Mouse (Mus musculus): ENCODE results near the gene Prpf6. TPM values are rescaled to one million over a fixed set of nuclear protein-coding genes. Genes with fewer than 3 reads are reported as not detected.

Prpf6 gene
- polyA plus RNA-seq, 1 experiment from 2014 or later = 63.6 TPM

- Histone ChIP-seq H3K4me1 (peaks cover 20% of the 10 kb centered on the region), H3K27ac (replicated peaks) (no peak overlapping the region), H3K9ac (no peak overlapping the region), H3K4me2 (replicated peaks) (no peak overlapping the region), H3K27me3 (no peaks in the 10 kb centered on the region), H3K4me3 (replicated peaks) (no peak overlapping the region), H3K9me3 (replicated peaks) (no peaks in the 10 kb centered on the region), H3K36me3 (no peaks in the 10 kb centered on the region)
- WGBS = 80% methylated on average over 3 of the region's 3 CpGs
- ATAC-seq (ENCODE audit: insufficient number of reproducible peaks, low FRiP score, low TSS enrichment, low read depth) = no peak
Observed at GRCm38 (mm10) chr2:181662620-181663297, 71.1 kb downstream of the Prpf6 start.

DNA sequence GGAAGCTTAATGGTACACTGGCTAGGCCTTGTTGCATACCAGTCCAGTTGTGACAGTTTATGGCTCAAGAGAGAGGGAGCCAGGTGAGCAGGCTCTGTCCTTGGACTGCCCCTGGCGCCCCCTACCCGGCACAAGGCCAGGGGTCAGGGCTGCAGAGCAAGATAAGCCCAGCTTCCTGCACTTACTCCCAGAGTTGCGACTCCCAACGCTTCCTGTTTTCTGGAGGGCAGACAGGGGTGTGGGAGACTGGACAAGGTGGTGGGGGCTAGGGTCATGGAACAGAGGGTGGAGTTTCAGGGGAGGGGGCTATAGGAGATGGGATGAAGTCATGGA is 71.6 kb downstream of the Prpf6 start:
- Histone ChIP-seq H3K4me3 (replicated peaks) (no peak overlapping the region), H3K27ac (replicated peaks) (no peak overlapping the region), H3K36me3 (no peaks in the 10 kb centered on the region), H3K4me2 (replicated peaks) (no peak overlapping the region), H3K4me1 (peaks cover 20% of the 10 kb centered on the region), H3K9me3 (replicated peaks) (no peaks in the 10 kb centered on the region), H3K9ac (no peak overlapping the region), H3K27me3 (no peaks in the 10 kb centered on the region; the same call in 1 of the 2 replicates)
- ATAC-seq (ENCODE audit: insufficient number of reproducible peaks, low FRiP score, low TSS enrichment, low read depth) = no peak
- WGBS = 19% methylated on average over 4 of the region's 4 CpGs

GRCm38 (mm10) chr2:181670285-181670912 is 78.7 kb downstream of the Prpf6 start:
- ATAC-seq (ENCODE audit: insufficient number of reproducible peaks, low FRiP score, low TSS enrichment, low read depth) = peak; percentile 27; the same call in 1 of the 2 replicates
- Histone ChIP-seq H3K36me3 (no peaks in the 10 kb centered on the region; the same call in 1 of the 2 replicates), H3K27ac (replicated peaks) (peak overlapping the region; percentile 58; the same call in 1 of the 2 replicates), H3K4me3 (replicated peaks) (peak overlapping the region; percentile 57), H3K9ac (peak overlapping the region; percentile 28; the same call in 1 of the 2 replicates), H3K4me1 (peaks cover 52% of the 10 kb centered on the region), H3K27me3 (peaks cover 46% of the 10 kb centered on the region), H3K9me3 (replicated peaks) (no peaks in the 10 kb centered on the region), H3K4me2 (replicated peaks) (peak overlapping the region; percentile 85)
- WGBS = 4% methylated on average over 56 of the region's 56 CpGs

DNA sequence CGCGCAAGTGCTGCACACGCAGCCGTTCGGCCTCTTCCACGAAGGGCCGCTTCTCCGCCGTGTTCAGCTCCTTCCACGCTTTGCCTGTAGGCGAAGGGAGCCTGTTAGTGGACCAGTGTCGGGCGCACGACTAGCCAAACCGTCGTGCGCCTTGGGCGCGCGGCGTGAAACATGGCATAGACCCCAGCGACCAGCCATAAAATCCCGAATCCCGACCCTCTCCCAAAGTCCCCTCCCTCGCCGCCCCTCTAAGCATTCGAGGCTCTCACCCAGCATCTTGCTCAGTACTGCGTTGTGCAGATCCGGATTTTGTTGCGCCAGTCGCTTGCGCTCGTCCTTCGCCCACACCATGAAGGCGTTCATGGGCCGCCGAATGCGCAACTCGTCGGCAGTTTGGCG is 79.2 kb downstream of the Prpf6 start:
- Histone ChIP-seq H3K36me3 (no peaks in the 10 kb centered on the region; the same call in 1 of the 2 replicates), H3K4me2 (replicated peaks) (peak overlapping the region; percentile 85), H3K9ac (peak overlapping the region; percentile 28; the same call in 1 of the 2 replicates), H3K9me3 (replicated peaks) (no peaks in the 10 kb centered on the region), H3K27me3 (peaks cover 46% of the 10 kb centered on the region), H3K4me1 (peaks cover 56% of the 10 kb centered on the region), H3K27ac (replicated peaks) (peak overlapping the region; percentile 58; the same call in 1 of the 2 replicates), H3K4me3 (replicated peaks) (peak overlapping the region; percentile 57)
- WGBS = under 1% methylated on average over 41 of the region's 41 CpGs
- no peak for ATAC-seq (ENCODE audit: insufficient number of reproducible peaks, low FRiP score, low TSS enrichment, low read depth)

GRCm38 (mm10) chr2:181671326-181671725 is 79.7 kb downstream of the Prpf6 start, which contains the start of gene Sox18:
Gene Sox18 (minus strand): TSS chr2:181671640.
- H3K9me3 ChIP-seq (replicated peaks) = no peaks in the 10 kb centered on the region
- H3K27ac ChIP-seq (replicated peaks) = peak within 1 kb of the TSS; percentile 58; the same call in 1 of the 2 replicates
- peak; percentile 17; the same call in 1 of the 2 replicates for ATAC-seq (ENCODE audit: insufficient number of reproducible peaks, low FRiP score, low TSS enrichment, low read depth)
- H3K27me3 ChIP-seq = peaks cover 46% of the 10 kb centered on the region
- H3K4me1 ChIP-seq = peaks cover 56% of the 10 kb centered on the region
- H3K36me3 ChIP-seq = no peaks in the 10 kb centered on the region; the same call in 1 of the 2 replicates
- peak within 1 kb of the TSS; percentile 85 for H3K4me2 ChIP-seq (replicated peaks)
- peak within 1 kb of the TSS; percentile 28 for H3K9ac ChIP-seq
- H3K4me3 ChIP-seq (replicated peaks) = peak within 1 kb of the TSS; percentile 57
- under 1% methylated on average over 43 of the region's 43 CpGs for WGBS

DNA sequence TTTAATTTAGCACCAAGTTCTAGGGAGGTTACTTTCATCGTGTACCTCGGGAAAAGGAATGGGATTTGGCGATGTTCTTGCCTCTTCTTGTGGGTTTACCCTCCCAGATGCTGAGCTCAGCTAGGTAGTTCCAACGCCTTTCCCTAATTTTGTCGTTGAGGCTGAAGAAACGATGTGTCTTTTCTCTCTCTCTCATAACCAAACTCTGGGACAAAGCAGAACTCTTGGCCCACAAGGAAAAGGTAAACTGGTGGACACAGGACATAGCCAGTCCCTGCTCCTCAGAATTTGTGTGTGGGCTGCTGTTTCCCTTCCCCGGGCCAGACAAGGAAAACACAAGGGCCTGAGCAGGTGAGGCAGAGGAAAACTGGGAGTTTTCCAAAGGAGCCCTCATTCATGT is 80.3 kb downstream of the Prpf6 start:
- H3K4me3 ChIP-seq (replicated peaks) = peak overlapping the region; percentile 57
- H3K9me3 ChIP-seq (replicated peaks) = no peaks in the 10 kb centered on the region
- H3K27me3 ChIP-seq = peaks cover 46% of the 10 kb centered on the region
- ATAC-seq (ENCODE audit: insufficient number of reproducible peaks, low FRiP score, low TSS enrichment, low read depth) = no peak
- 18% methylated on average over 7 of the region's 7 CpGs for WGBS
- 0 out of 2 replicates have a peak overlapping the region, but pooled peaks have one; percentile 28 for H3K9ac ChIP-seq
- peaks cover 56% of the 10 kb centered on the region for H3K4me1 ChIP-seq
- no peaks in the 10 kb centered on the region; the same call in 1 of the 2 replicates for H3K36me3 ChIP-seq
- H3K4me2 ChIP-seq (replicated peaks) = peak overlapping the region; percentile 85
- no peak overlapping the region for H3K27ac ChIP-seq (replicated peaks)

DNA sequence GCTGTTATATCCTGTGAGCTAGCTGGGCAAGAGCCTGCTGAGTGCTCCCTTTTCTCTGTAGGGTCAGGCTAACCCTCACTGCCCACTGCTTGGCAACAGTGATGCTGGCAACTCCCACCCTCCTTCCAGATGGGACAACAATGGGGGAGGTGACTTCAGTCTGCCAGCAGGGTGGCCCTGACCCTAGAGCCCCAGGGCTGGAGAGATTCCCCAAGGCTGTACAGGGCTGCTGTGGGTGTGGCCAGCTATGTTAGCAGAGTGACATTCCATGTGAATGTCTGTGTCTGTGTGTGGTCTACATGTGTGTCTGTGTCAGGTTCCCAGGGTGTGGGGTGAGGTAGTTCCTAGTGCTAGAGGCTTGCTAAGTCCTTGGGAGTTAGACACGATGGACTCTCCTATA is 81.8 kb downstream of the Prpf6 start:
- peak overlapping the region; percentile 76 for H3K27ac ChIP-seq (replicated peaks)
- peaks cover 56% of the 10 kb centered on the region for H3K4me1 ChIP-seq
- no peaks in the 10 kb centered on the region; the same call in 1 of the 2 replicates for H3K36me3 ChIP-seq
- 29% methylated on average over 1 of the region's 1 CpGs for WGBS
- H3K27me3 ChIP-seq = peaks cover 46% of the 10 kb centered on the region
- H3K4me2 ChIP-seq (replicated peaks) = no peak overlapping the region
- no peak overlapping the region for H3K4me3 ChIP-seq (replicated peaks)
- no peak for ATAC-seq (ENCODE audit: insufficient number of reproducible peaks, low FRiP score, low TSS enrichment, low read depth)
- H3K9me3 ChIP-seq (replicated peaks) = no peaks in the 10 kb centered on the region
- no peak overlapping the region for H3K9ac ChIP-seq

GRCm38 (mm10) chr2:181674934-181675333 is 83.3 kb downstream of the Prpf6 start:
- Histone ChIP-seq H3K4me3 (replicated peaks) (no peak overlapping the region), H3K4me2 (replicated peaks) (no peak overlapping the region), H3K27me3 (peaks cover 36% of the 10 kb centered on the region), H3K36me3 (no peaks in the 10 kb centered on the region), H3K4me1 (peaks cover 65% of the 10 kb centered on the region), H3K27ac (replicated peaks) (no peak overlapping the region), H3K9ac (no peak overlapping the region), H3K9me3 (replicated peaks) (no peaks in the 10 kb centered on the region)
- WGBS = 84% methylated on average over 4 of the region's 4 CpGs
- no peak for ATAC-seq (ENCODE audit: insufficient number of reproducible peaks, low FRiP score, low TSS enrichment, low read depth)

- Histone ChIP-seq H3K27ac (replicated peaks) (no peak overlapping the region), H3K36me3 (no peaks in the 10 kb centered on the region), H3K27me3 (peaks cover 31% of the 10 kb centered on the region), H3K9ac (no peak overlapping the region), H3K4me2 (replicated peaks) (peak overlapping the region; percentile 28), H3K4me1 (peaks cover 59% of the 10 kb centered on the region), H3K4me3 (replicated peaks) (no peak overlapping the region), H3K9me3 (replicated peaks) (no peaks in the 10 kb centered on the region)
- 15% methylated on average over 14 of the region's 14 CpGs for WGBS
- no peak for ATAC-seq (ENCODE audit: insufficient number of reproducible peaks, low FRiP score, low TSS enrichment, low read depth)
Observed at GRCm38 (mm10) chr2:181675454-181675853, 83.8 kb downstream of the Prpf6 start.

GRCm38 (mm10) chr2:181676424-181676823 is 84.8 kb downstream of the Prpf6 start:
- H3K27me3 ChIP-seq = peaks cover 21% of the 10 kb centered on the region
- H3K4me2 ChIP-seq (replicated peaks) = no peak overlapping the region
- ATAC-seq (ENCODE audit: insufficient number of reproducible peaks, low FRiP score, low TSS enrichment, low read depth) = no peak
- H3K36me3 ChIP-seq = no peaks in the 10 kb centered on the region
- H3K4me1 ChIP-seq = peaks cover 59% of the 10 kb centered on the region
- WGBS = 57% methylated on average over 2 of the region's 2 CpGs
- H3K9ac ChIP-seq = no peak overlapping the region
- H3K27ac ChIP-seq (replicated peaks) = peak overlapping the region; percentile 13; the same call in 1 of the 2 replicates
- no peaks in the 10 kb centered on the region for H3K9me3 ChIP-seq (replicated peaks)
- no peak overlapping the region for H3K4me3 ChIP-seq (replicated peaks)

DNA sequence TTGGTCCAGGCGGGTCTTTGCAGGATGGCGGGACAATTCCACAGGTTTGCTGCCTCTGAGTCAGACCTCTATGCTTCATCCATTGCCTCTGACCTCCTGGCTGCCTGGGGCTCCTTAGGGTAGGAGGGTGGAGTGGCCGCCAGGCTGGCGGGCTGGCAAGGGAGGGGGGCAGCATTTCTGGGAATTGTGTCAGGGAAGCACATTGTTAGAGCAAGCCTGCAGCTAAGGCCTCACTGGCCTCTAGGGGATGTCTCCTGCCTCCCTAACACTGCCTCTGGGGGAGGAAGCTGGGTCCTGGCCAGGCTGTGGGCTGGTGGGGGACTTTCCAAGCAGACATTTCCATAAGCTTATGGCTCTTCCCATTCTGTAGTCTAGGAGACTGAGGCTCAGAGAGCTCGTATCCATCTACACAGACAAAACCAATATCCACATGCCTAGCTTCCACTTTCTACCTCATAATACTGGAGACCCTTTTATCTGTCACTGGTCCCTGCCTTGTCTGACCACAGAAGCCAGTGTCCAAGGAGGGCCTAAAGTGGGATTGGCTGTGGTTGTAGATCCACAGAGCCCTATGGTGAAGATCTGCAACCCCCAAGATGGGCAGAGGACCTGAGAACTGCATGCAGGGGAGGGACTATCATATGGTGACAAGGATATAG is 85.6 kb downstream of the Prpf6 start:
- WGBS = 57% methylated on average over 5 of the region's 5 CpGs
- peaks cover 13% of the 10 kb centered on the region for H3K27me3 ChIP-seq
- peaks cover 53% of the 10 kb centered on the region for H3K4me1 ChIP-seq
- ATAC-seq (ENCODE audit: insufficient number of reproducible peaks, low FRiP score, low TSS enrichment, low read depth) = no peak
- H3K9me3 ChIP-seq (replicated peaks) = no peaks in the 10 kb centered on the region
- H3K27ac ChIP-seq (replicated peaks) = peak overlapping the region; percentile 23
- no peaks in the 10 kb centered on the region for H3K36me3 ChIP-seq
- no peak overlapping the region for H3K4me3 ChIP-seq (replicated peaks)
- no peak overlapping the region for H3K9ac ChIP-seq
- no peak overlapping the region for H3K4me2 ChIP-seq (replicated peaks)

Data from embryonic facial prominence, embryonic 15.5 days (tissue).